18 mouse cellular contexts compared by ENCODE assay signal in genomic region chr8:117320616-117321015, GRCm38 (mm10).
DNase-seq lines count a peak whose midpoint lies in the region; ATAC-seq lines count a peak whose summit lies in the region.
"Had no signal": no experiment of that assay in that cellular context is flagged by ENCODE, and none has a peak within 500 bp of the region (broad histone marks: within the 10 kb centered on the region; RNA-seq: fewer than 3 reads in every experiment).

No protein-coding gene starts in this region.

- peak overlapping the region; percentile 70; the same call in 1 of the 2 replicates for H3K27ac ChIP-seq in forebrain, embryonic 15.5 days (replicated peaks)
- no peak overlapping the region; the same call in 1 of the 2 replicates for H3K27ac ChIP-seq in forebrain, embryonic 14.5 days (ENCODE audit: low read depth, low read length)
- H3K27ac ChIP-seq: embryonic facial prominence, embryonic 12.5 days; heart, embryonic 10.5 days; limb, embryonic 15.5 days; macrophage; stomach, embryonic 15.5 days had no signal

- H3K4me2 ChIP-seq in forebrain, embryonic 15.5 days (replicated peaks) = no peak overlapping the region
- H3K4me2 ChIP-seq in forebrain, embryonic 14.5 days (ENCODE audit: low read length) = no peak overlapping the region
- H3K4me2 ChIP-seq: embryonic facial prominence, embryonic 12.5 days; limb, embryonic 15.5 days; stomach, embryonic 15.5 days had no signal

- H3K4me3 ChIP-seq in forebrain, embryonic 15.5 days = no peak overlapping the region
- H3K4me3 ChIP-seq in forebrain, embryonic 14.5 days (ENCODE audit: low read depth, low read length) = no peak overlapping the region
- H3K4me3 ChIP-seq: embryonic facial prominence, embryonic 12.5 days; heart, embryonic 10.5 days; limb, embryonic 15.5 days; stomach, embryonic 15.5 days had no signal

- no peak for ATAC-seq in forebrain, embryonic 15.5 days (replicated peaks)
- no peak for ATAC-seq in forebrain, embryonic 14.5 days
- peak; percentile 18 for ATAC-seq in CD4-positive, CD25-positive, alpha-beta regulatory T cell, adult 4 months
- peak; percentile 48 for ATAC-seq in megakaryocyte, adult 5-6 weeks (ENCODE audit: poor library complexity, severe bottlenecking)
- ATAC-seq in megakaryocyte-erythroid progenitor cell, adult 5-6 weeks (replicated peaks; ENCODE audit: low FRiP score, low TSS enrichment, poor library complexity, severe bottlenecking) = no peak
- ATAC-seq: liver, postnatal 0 days had no signal

- DNase-seq in forebrain, embryonic 14.5 days (ENCODE audit: low spot score) = no peak
- DNase-seq in naive thymus-derived CD4-positive, alpha-beta T cell, adult 2 months (ENCODE audit: low read depth) = peak; percentile 30
- DNase-seq in lung, postnatal 4 days = no peak
- DNase-seq in frontal cortex, postnatal 25 days (ENCODE audit: low spot score in 2 of 2) = no peak
- DNase-seq: cerebellum, postnatal 36 days; gastrocnemius, postnatal 14 days; heart, postnatal 14 days; kidney, postnatal 25 days; liver, postnatal 0 days had no signal

- 93% methylated on average over 10 of the region's 10 CpGs for WGBS in forebrain, embryonic 15.5 days
- 91% methylated on average over 10 of the region's 10 CpGs for WGBS in forebrain, embryonic 14.5 days

- no peak overlapping the region for H3K9ac ChIP-seq in forebrain, embryonic 15.5 days (replicated peaks)
- no peak overlapping the region for H3K9ac ChIP-seq in forebrain, embryonic 14.5 days (ENCODE audit: low read length)
- H3K9ac ChIP-seq: embryonic facial prominence, embryonic 12.5 days; limb, embryonic 15.5 days; liver, postnatal 0 days; stomach, embryonic 15.5 days had no signal

- no peaks in the 10 kb centered on the region for H3K36me3 ChIP-seq in forebrain, embryonic 15.5 days
- H3K36me3 ChIP-seq in forebrain, embryonic 14.5 days (ENCODE audit: control insufficient read depth, insufficient read depth, low read length) = no peaks in the 10 kb centered on the region
- H3K36me3 ChIP-seq: embryonic facial prominence, embryonic 12.5 days; heart, embryonic 10.5 days; stomach, embryonic 15.5 days had no signal

- H3K4me1 ChIP-seq in forebrain, embryonic 15.5 days = peaks cover 43% of the 10 kb centered on the region
- H3K4me1 ChIP-seq in forebrain, embryonic 14.5 days (ENCODE audit: control insufficient read depth, insufficient read depth, low read length) = peaks cover 19% of the 10 kb centered on the region

- H3K9me3 ChIP-seq in forebrain, embryonic 15.5 days = no peaks in the 10 kb centered on the region
- H3K9me3 ChIP-seq in forebrain, embryonic 14.5 days (replicated peaks; ENCODE audit: control insufficient read depth, low read length) = no peaks in the 10 kb centered on the region
- H3K9me3 ChIP-seq: embryonic facial prominence, embryonic 12.5 days; heart, embryonic 10.5 days; limb, embryonic 15.5 days; stomach, embryonic 15.5 days had no signal

- H3K27me3 ChIP-seq in forebrain, embryonic 15.5 days = no peaks in the 10 kb centered on the region
- H3K27me3 ChIP-seq in forebrain, embryonic 14.5 days (replicated peaks; ENCODE audit: control insufficient read depth, insufficient read depth, low read length) = no peaks in the 10 kb centered on the region
- H3K27me3 ChIP-seq: embryonic facial prominence, embryonic 12.5 days; limb, embryonic 15.5 days; stomach, embryonic 15.5 days had no signal

Comparison
In these comparisons a context has a peak if more than half of its experiments do, and no peak if none do; other contexts are left out.
1. ATAC-seq: peak in CD4-positive, CD25-positive, alpha-beta regulatory T cell, adult 4 months (single experiment) and megakaryocyte, adult 5-6 weeks (single experiment); none in forebrain, embryonic 15.5 days (single experiment), forebrain, embryonic 14.5 days (single experiment) and megakaryocyte-erythroid progenitor cell, adult 5-6 weeks (single experiment).